8 mouse cellular contexts compared by ENCODE assay signal in the genomic region with DNA sequence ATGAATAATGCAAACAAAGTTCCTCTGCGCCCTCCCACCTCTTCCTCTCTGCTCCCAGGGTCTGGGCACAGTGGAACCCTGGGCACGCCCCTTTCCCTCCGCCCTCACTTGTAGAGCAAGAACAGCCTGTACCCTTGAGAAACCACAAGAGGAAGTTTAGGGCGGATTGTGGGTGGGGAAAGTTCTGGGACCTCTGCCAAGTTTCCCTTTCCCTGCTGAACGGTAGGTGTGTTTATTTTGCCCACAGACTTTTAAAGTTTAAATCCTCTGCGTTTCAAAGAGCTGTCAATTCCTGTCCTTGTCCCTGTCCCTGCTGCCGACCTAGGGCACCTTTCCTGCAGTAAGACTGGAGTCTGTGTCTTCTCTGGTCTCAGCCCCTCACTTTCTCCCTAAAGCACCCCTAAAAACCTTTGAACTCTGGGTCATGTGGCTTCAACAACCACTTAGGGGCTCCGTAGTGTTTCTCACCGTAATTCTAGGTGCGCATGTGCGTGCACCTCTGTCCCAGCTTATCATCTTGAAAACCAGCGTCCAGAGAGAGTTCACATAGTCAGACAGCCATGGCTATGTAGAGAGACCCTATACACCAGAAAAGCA. TPM values are rescaled to one million over a fixed set of nuclear protein-coding genes. Genes with fewer than 3 reads are reported as not detected.
DNase-seq lines count a peak whose midpoint lies in the region; ATAC-seq and TF ChIP-seq lines count a peak whose summit lies in the region.

No protein-coding gene starts in this region.

- H3K36me3 ChIP-seq in E14TG2a.4 (ENCODE audit: insufficient read depth, low read length), result no peaks in the 10 kb centered on the region
- no peaks in the 10 kb centered on the region for H3K36me3 ChIP-seq in hindbrain, embryonic 13.5 days
- peaks cover 6% of the 10 kb centered on the region for H3K36me3 ChIP-seq in spleen, adult 2 months (ENCODE audit: control insufficient read depth, insufficient read depth, low read length)
- H3K36me3 ChIP-seq in forebrain, embryonic 15.5 days, result no peaks in the 10 kb centered on the region

- peak; percentile 60; the same call in 1 of the 2 replicates for TF ChIP-seq POLR2A in spleen, adult 2 months (IDR thresholded peaks at IDR 0.05; ENCODE audit: low read depth, low read length)

- peak; percentile 96 for DNase-seq in adrenal gland, adult 8-10 months
- DNase-seq in frontal cortex, postnatal 10 days (ENCODE audit: low spot score in 2 of 2), result peak; percentile 79 to 89
- DNase-seq in layer of hippocampus, postnatal 25 days (ENCODE audit: extremely low spot score in 1 of 2, low spot score in 1 of 2), result peak; percentile 28 to 63
- DNase-seq in lung, postnatal 14 days, result peak; percentile 99
- DNase-seq in spleen, adult 2 months (ENCODE audit: low read depth in 1 of 2, low spot score in 2 of 2), result peak; percentile 96 to 98

- WGBS in hindbrain, embryonic 13.5 days, result 54% methylated on average over 12 of the region's 12 CpGs
- 1% methylated on average over 12 of the region's 12 CpGs for WGBS in spleen, adult 2 months
- 43% methylated on average over 12 of the region's 12 CpGs for WGBS in forebrain, embryonic 15.5 days

- H3K4me3 ChIP-seq in E14TG2a.4 (replicated peaks; ENCODE audit: low read length), result peak overlapping the region; percentile 65
- no peak overlapping the region for H3K4me3 ChIP-seq in hindbrain, embryonic 13.5 days
- H3K4me3 ChIP-seq in spleen, adult 2 months (ENCODE audit: extremely low read depth, insufficient read depth, insufficient read length), result peak overlapping the region; percentile 65
- H3K4me3 ChIP-seq in forebrain, embryonic 15.5 days, result no peak overlapping the region

- ATAC-seq in hindbrain, embryonic 13.5 days (ENCODE audit: low FRiP score), result no peak; the same call in 1 of the 2 replicates
- ATAC-seq in forebrain, embryonic 15.5 days (replicated peaks), result no peak

- H3K27ac ChIP-seq in hindbrain, embryonic 13.5 days, result peak overlapping the region; percentile 30; the same call in 1 of the 2 replicates
- H3K27ac ChIP-seq in spleen, adult 2 months (ENCODE audit: insufficient read depth, low read length), result peak overlapping the region; percentile 99
- no peak overlapping the region for H3K27ac ChIP-seq in forebrain, embryonic 15.5 days (replicated peaks)

- no peaks in the 10 kb centered on the region for H3K9me3 ChIP-seq in E14TG2a.4 (ENCODE audit: low read length)
- no peaks in the 10 kb centered on the region for H3K9me3 ChIP-seq in hindbrain, embryonic 13.5 days
- no peaks in the 10 kb centered on the region for H3K9me3 ChIP-seq in forebrain, embryonic 15.5 days

- TF ChIP-seq CTCF in E14TG2a.4 (conservative IDR thresholded peaks at IDR 0.05; ENCODE audit: low read length), result no peak
- no peak for TF ChIP-seq CTCF in spleen, adult 2 months (IDR thresholded peaks at IDR 0.05; ENCODE audit: extremely low read depth, insufficient read depth, insufficient read length, insufficient replicate concordance)

- no peak overlapping the region for H3K9ac ChIP-seq in hindbrain, embryonic 13.5 days
- H3K9ac ChIP-seq in forebrain, embryonic 15.5 days (replicated peaks), result no peak overlapping the region

- H3K27me3 ChIP-seq in E14TG2a.4 (ENCODE audit: insufficient read depth, low read length), result no peaks in the 10 kb centered on the region
- no peaks in the 10 kb centered on the region for H3K27me3 ChIP-seq in hindbrain, embryonic 13.5 days
- H3K27me3 ChIP-seq in spleen, adult 2 months (ENCODE audit: control insufficient read depth, insufficient read depth, low read length), result no peaks in the 10 kb centered on the region
- no peaks in the 10 kb centered on the region; the same call in 1 of the 2 replicates for H3K27me3 ChIP-seq in forebrain, embryonic 15.5 days

- peak overlapping the region; percentile 23; the same call in 1 of the 2 replicates for H3K4me2 ChIP-seq in hindbrain, embryonic 13.5 days
- H3K4me2 ChIP-seq in forebrain, embryonic 15.5 days (replicated peaks), result no peak overlapping the region

- peaks cover 92% of the 10 kb centered on the region for H3K4me1 ChIP-seq in E14TG2a.4 (replicated peaks; ENCODE audit: low read depth, low read length)
- H3K4me1 ChIP-seq in hindbrain, embryonic 13.5 days (replicated peaks), result peaks cover 16% of the 10 kb centered on the region
- peaks cover 38% of the 10 kb centered on the region for H3K4me1 ChIP-seq in spleen, adult 2 months (ENCODE audit: control insufficient read depth, insufficient read depth, insufficient read length)
- H3K4me1 ChIP-seq in forebrain, embryonic 15.5 days, result peaks cover 17% of the 10 kb centered on the region

RNA-seq across cellular contexts. Expression of a gene that starts 3.3 kb away (rescaled TPM):
- total RNA-seq in adrenal gland, adult 8-10 months (2022), result 100 to 1,000 TPM; 350 to 623 (median 446) TPM
- polyA plus RNA-seq in hindbrain, embryonic 13.5 days (2015; fragmentation: Nextera tagmentation; extraction: Ambion mirVana), result 74.3 and 75.2 TPM in 2 replicates
- 10 to 100 TPM; 30.2 to 39.9 TPM for total RNA-seq in layer of hippocampus, postnatal 25 days (2021)
- 171 and 240 TPM in 2 replicates for polyA plus RNA-seq in spleen, adult 2 months (2012; rRNA removed)
- 59.8 and 64.4 TPM in 2 replicates for polyA plus RNA-seq in forebrain, embryonic 15.5 days (2015; fragmentation: Nextera tagmentation; extraction: Ambion mirVana)

RNA-seq across cellular contexts. Expression of a gene that starts 6.0 kb away (rescaled TPM):
- 10 to 100 TPM; 22.8 to 29.9 (median 25.9) TPM for total RNA-seq in adrenal gland, adult 8-10 months (2022)
- 23.4 and 23.5 TPM in 2 replicates for polyA plus RNA-seq in hindbrain, embryonic 13.5 days (2015; fragmentation: Nextera tagmentation; extraction: Ambion mirVana)
- 10 to 100 TPM; 15.9 to 19.1 TPM for total RNA-seq in layer of hippocampus, postnatal 25 days (2021)
- 26.5 and 29.7 TPM in 2 replicates for polyA plus RNA-seq in spleen, adult 2 months (2012; rRNA removed)
- 25.2 and 26.2 TPM in 2 replicates for polyA plus RNA-seq in forebrain, embryonic 15.5 days (2015; fragmentation: Nextera tagmentation; extraction: Ambion mirVana)

Comparison
In these comparisons a context has a peak if more than half of its experiments do, and no peak if none do; other contexts are left out.
1. H3K4me3 ChIP-seq: peak in E14TG2a.4 (single experiment) and spleen, adult 2 months (single experiment); none in hindbrain, embryonic 13.5 days (single experiment) and forebrain, embryonic 15.5 days (single experiment).
2. DNase-seq: peak in every context shown above with its lines; median percentile 99 in lung, postnatal 14 days; 97 in spleen, adult 2 months; 96 in adrenal gland, adult 8-10 months; 84 in frontal cortex, postnatal 10 days; 46 in layer of hippocampus, postnatal 25 days.